Mouse (Mus musculus): ENCODE measurements around the gene Serpina16. TPM values are rescaled to one million over a fixed set of nuclear protein-coding genes. Genes with fewer than 3 reads are reported as not detected.

Serpina16 gene
- not detected in 2 replicates for polyA plus RNA-seq (2014; fragmentation: Nextera tagmentation; extraction: Ambion mirVana)

GRCm38 (mm10) chr12:103676039-103676438 is at the start of gene Serpina16:
Gene Serpina16 (minus strand): TSS chr12:103676139.
- H3K4me2 ChIP-seq, result no peak within 1 kb of the TSS
- ATAC-seq (replicated peaks; ENCODE audit: insufficient number of reproducible peaks, low FRiP score, low TSS enrichment), result no peak
- H3K9me3 ChIP-seq (replicated peaks; ENCODE audit: control insufficient read depth, low read length), result no peaks in the 10 kb centered on the region
- H3K4me1 ChIP-seq (ENCODE audit: control insufficient read depth, insufficient read depth, low read length), result no peaks in the 10 kb centered on the region; the same call in 1 of the 2 replicates
- 85% methylated on average over 1 of the region's 1 CpGs for whole genome bisulfite sequencing (ENCODE audit: insufficient replicate concordance)
- H3K27ac ChIP-seq (ENCODE audit: low read depth, low read length), result no peak within 1 kb of the TSS
- H3K9ac ChIP-seq (ENCODE audit: low read depth, low read length), result no peak within 1 kb of the TSS
- no peak within 1 kb of the TSS for H3K4me3 ChIP-seq (ENCODE audit: low read depth, low read length)
- H3K36me3 ChIP-seq (ENCODE audit: control insufficient read depth, insufficient read depth, low read length), result no peaks in the 10 kb centered on the region
- no peaks in the 10 kb centered on the region for H3K27me3 ChIP-seq (ENCODE audit: control insufficient read depth, insufficient read depth, low read length)

DNA sequence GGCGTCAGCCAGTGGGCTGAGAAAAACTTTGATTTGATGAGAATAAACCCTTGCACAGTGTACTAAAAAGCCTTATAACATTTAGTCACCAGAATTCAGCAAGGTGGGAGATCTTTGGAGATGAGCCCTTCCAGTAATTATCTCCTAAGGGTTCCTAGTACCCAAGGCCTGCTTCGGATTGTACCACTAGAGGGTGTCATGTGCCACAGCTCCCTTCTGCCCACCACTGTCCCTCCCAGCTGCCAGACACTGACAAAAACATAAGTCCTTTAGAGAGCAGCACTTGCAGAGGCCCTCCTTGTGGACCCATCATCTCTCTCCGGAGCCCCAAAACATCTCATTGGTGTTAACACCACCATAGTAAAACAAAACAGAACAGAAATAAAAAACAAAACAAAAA is 35.6 kb upstream of the Serpina16 start:
- 74% methylated on average over 3 of the region's 3 CpGs for WGBS (ENCODE audit: insufficient replicate concordance)
- no peak overlapping the region for H3K27ac ChIP-seq (ENCODE audit: low read depth, low read length)
- no peaks in the 10 kb centered on the region; the same call in 1 of the 2 replicates for H3K4me1 ChIP-seq (ENCODE audit: control insufficient read depth, insufficient read depth, low read length)
- ATAC-seq (replicated peaks; ENCODE audit: insufficient number of reproducible peaks, low FRiP score, low TSS enrichment), result no peak
- H3K9me3 ChIP-seq (replicated peaks; ENCODE audit: control insufficient read depth, low read length), result no peaks in the 10 kb centered on the region
- H3K9ac ChIP-seq (ENCODE audit: low read depth, low read length), result no peak overlapping the region
- H3K4me2 ChIP-seq, result no peak overlapping the region
- no peaks in the 10 kb centered on the region for H3K27me3 ChIP-seq (ENCODE audit: control insufficient read depth, insufficient read depth, low read length)
- no peaks in the 10 kb centered on the region for H3K36me3 ChIP-seq (ENCODE audit: control insufficient read depth, insufficient read depth, low read length)
- no peak overlapping the region for H3K4me3 ChIP-seq (ENCODE audit: low read depth, low read length)

GRCm38 (mm10) chr12:103710405-103710804 is 34.5 kb upstream of the Serpina16 start:
- no peak for ATAC-seq (replicated peaks; ENCODE audit: insufficient number of reproducible peaks, low FRiP score, low TSS enrichment)
- H3K27ac ChIP-seq (ENCODE audit: low read depth, low read length), result no peak overlapping the region
- no peak overlapping the region for H3K4me3 ChIP-seq (ENCODE audit: low read depth, low read length)
- no peak overlapping the region for H3K4me2 ChIP-seq
- WGBS (ENCODE audit: insufficient replicate concordance), result 50% methylated on average over 1 of the region's 1 CpGs
- H3K9ac ChIP-seq (ENCODE audit: low read depth, low read length), result no peak overlapping the region
- no peaks in the 10 kb centered on the region for H3K9me3 ChIP-seq (replicated peaks; ENCODE audit: control insufficient read depth, low read length)
- H3K27me3 ChIP-seq (ENCODE audit: control insufficient read depth, insufficient read depth, low read length), result no peaks in the 10 kb centered on the region
- H3K4me1 ChIP-seq (ENCODE audit: control insufficient read depth, insufficient read depth, low read length), result no peaks in the 10 kb centered on the region; the same call in 1 of the 2 replicates
- H3K36me3 ChIP-seq (ENCODE audit: control insufficient read depth, insufficient read depth, low read length), result no peaks in the 10 kb centered on the region

GRCm38 (mm10) chr12:103706113-103706512 is 30.2 kb upstream of the Serpina16 start:
- Histone ChIP-seq H3K27ac (ENCODE audit: low read depth, low read length) (no peak overlapping the region), H3K9ac (ENCODE audit: low read depth, low read length) (no peak overlapping the region), H3K27me3 (ENCODE audit: control insufficient read depth, insufficient read depth, low read length) (no peaks in the 10 kb centered on the region), H3K4me1 (ENCODE audit: control insufficient read depth, insufficient read depth, low read length) (no peaks in the 10 kb centered on the region; the same call in 1 of the 2 replicates), H3K4me3 (ENCODE audit: low read depth, low read length) (no peak overlapping the region), H3K9me3 (replicated peaks; ENCODE audit: control insufficient read depth, low read length) (no peaks in the 10 kb centered on the region), H3K36me3 (ENCODE audit: control insufficient read depth, insufficient read depth, low read length) (no peaks in the 10 kb centered on the region), H3K4me2 (no peak overlapping the region)
- ATAC-seq (replicated peaks; ENCODE audit: insufficient number of reproducible peaks, low FRiP score, low TSS enrichment), result no peak
- 31% methylated on average over 4 of the region's 4 CpGs for WGBS (ENCODE audit: insufficient replicate concordance)

DNA sequence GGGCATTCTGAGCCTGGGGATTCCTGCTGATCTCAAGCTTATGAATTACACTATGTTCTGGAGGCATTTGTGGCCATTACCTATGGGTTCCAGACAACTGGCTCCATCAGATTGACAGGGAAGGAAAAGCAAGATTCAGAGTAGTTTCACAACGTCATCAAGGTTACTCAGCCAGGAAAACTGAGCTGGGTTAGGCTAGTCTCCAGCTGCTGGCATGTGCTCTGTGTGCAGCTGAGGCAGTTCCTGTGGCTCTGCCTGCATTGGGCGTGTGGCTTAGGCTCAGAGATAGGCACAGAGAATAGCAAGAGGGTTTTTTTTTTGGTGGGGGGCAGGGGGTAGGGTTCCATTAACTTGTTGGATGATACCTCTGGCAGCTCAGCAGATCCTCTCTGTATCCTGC is 29.6 kb upstream of the Serpina16 start:
- Histone ChIP-seq H3K9me3 (replicated peaks; ENCODE audit: control insufficient read depth, low read length) (no peaks in the 10 kb centered on the region), H3K9ac (ENCODE audit: low read depth, low read length) (no peak overlapping the region), H3K36me3 (ENCODE audit: control insufficient read depth, insufficient read depth, low read length) (no peaks in the 10 kb centered on the region), H3K27ac (ENCODE audit: low read depth, low read length) (no peak overlapping the region), H3K4me1 (ENCODE audit: control insufficient read depth, insufficient read depth, low read length) (no peaks in the 10 kb centered on the region; the same call in 1 of the 2 replicates), H3K27me3 (ENCODE audit: control insufficient read depth, insufficient read depth, low read length) (no peaks in the 10 kb centered on the region), H3K4me3 (ENCODE audit: low read depth, low read length) (no peak overlapping the region), H3K4me2 (no peak overlapping the region)
- ATAC-seq (replicated peaks; ENCODE audit: insufficient number of reproducible peaks, low FRiP score, low TSS enrichment), result no peak
- WGBS (ENCODE audit: insufficient replicate concordance), result 39% methylated on average over 2 of the region's 2 CpGs

- ATAC-seq (replicated peaks; ENCODE audit: insufficient number of reproducible peaks, low FRiP score, low TSS enrichment), result no peak
- WGBS (ENCODE audit: insufficient replicate concordance), result 77% methylated on average over 4 of the region's 4 CpGs
- H3K27ac ChIP-seq (ENCODE audit: low read depth, low read length), result no peak overlapping the region
- H3K9me3 ChIP-seq (replicated peaks; ENCODE audit: control insufficient read depth, low read length), result no peaks in the 10 kb centered on the region
- H3K4me2 ChIP-seq, result no peak overlapping the region
- H3K36me3 ChIP-seq (ENCODE audit: control insufficient read depth, insufficient read depth, low read length), result no peaks in the 10 kb centered on the region
- H3K27me3 ChIP-seq (ENCODE audit: control insufficient read depth, insufficient read depth, low read length), result no peaks in the 10 kb centered on the region
- no peak overlapping the region for H3K9ac ChIP-seq (ENCODE audit: low read depth, low read length)
- H3K4me1 ChIP-seq (ENCODE audit: control insufficient read depth, insufficient read depth, low read length), result no peaks in the 10 kb centered on the region; the same call in 1 of the 2 replicates
- H3K4me3 ChIP-seq (ENCODE audit: low read depth, low read length), result no peak overlapping the region
Measured at GRCm38 (mm10) chr12:103700144-103700750, 24.3 kb upstream of the Serpina16 start.

DNA sequence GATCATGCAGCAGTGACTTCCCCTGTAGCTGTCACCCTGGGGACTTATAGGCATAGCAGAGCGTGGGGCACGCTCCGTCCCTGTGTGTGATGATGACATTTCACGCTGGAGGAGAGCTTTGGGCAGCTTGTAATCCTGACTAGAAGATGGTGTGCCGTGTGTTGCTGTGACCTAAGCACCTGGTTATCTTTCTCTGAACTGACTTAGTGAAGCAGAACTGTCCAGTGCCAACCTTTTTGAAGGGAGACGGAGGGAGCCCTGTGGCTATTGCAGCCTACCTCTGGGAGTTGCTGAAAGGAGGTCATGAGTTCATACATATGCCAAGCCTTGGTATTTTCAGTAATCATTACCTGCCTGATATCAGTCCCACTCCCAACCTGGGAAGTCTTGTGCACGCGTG is 19.5 kb upstream of the Serpina16 start, which contains the start of gene Serpina1f:
Gene Serpina1f, minus strand, starts transcription at position 101 of the 400 bp plus-strand sequence.
- Histone ChIP-seq H3K27ac (ENCODE audit: low read depth, low read length) (no peak within 1 kb of the TSS), H3K9ac (ENCODE audit: low read depth, low read length) (no peak within 1 kb of the TSS), H3K36me3 (ENCODE audit: control insufficient read depth, insufficient read depth, low read length) (no peaks in the 10 kb centered on the region), H3K9me3 (replicated peaks; ENCODE audit: control insufficient read depth, low read length) (no peaks in the 10 kb centered on the region), H3K4me3 (ENCODE audit: low read depth, low read length) (no peak within 1 kb of the TSS), H3K4me2 (no peak within 1 kb of the TSS), H3K4me1 (ENCODE audit: control insufficient read depth, insufficient read depth, low read length) (no peaks in the 10 kb centered on the region; the same call in 1 of the 2 replicates), H3K27me3 (ENCODE audit: control insufficient read depth, insufficient read depth, low read length) (no peaks in the 10 kb centered on the region)
- no peak for ATAC-seq (replicated peaks; ENCODE audit: insufficient number of reproducible peaks, low FRiP score, low TSS enrichment)
- WGBS (ENCODE audit: insufficient replicate concordance), result 77% methylated on average over 8 of the region's 8 CpGs

- Histone ChIP-seq H3K27ac (ENCODE audit: low read depth, low read length) (no peak overlapping the region), H3K36me3 (ENCODE audit: control insufficient read depth, insufficient read depth, low read length) (no peaks in the 10 kb centered on the region), H3K4me2 (no peak overlapping the region), H3K4me3 (ENCODE audit: low read depth, low read length) (no peak overlapping the region), H3K9me3 (replicated peaks; ENCODE audit: control insufficient read depth, low read length) (no peaks in the 10 kb centered on the region), H3K9ac (ENCODE audit: low read depth, low read length) (no peak overlapping the region), H3K27me3 (ENCODE audit: control insufficient read depth, insufficient read depth, low read length) (no peaks in the 10 kb centered on the region), H3K4me1 (ENCODE audit: control insufficient read depth, insufficient read depth, low read length) (0 out of 2 replicates have a peak, but pooled peaks cover 4% of the 10 kb centered on the region)
- 24% methylated on average over 3 of the region's 3 CpGs for WGBS (ENCODE audit: insufficient replicate concordance)
- ATAC-seq (replicated peaks; ENCODE audit: insufficient number of reproducible peaks, low FRiP score, low TSS enrichment), result no peak
Measured at GRCm38 (mm10) chr12:103688221-103688814, 12.4 kb upstream of the Serpina16 start.
